12 mouse cellular contexts compared by ENCODE assay signal in genomic region chr16:25445580-25445979, GRCm38 (mm10).
DNase-seq lines count a peak whose midpoint lies in the region; ATAC-seq and TF ChIP-seq lines count a peak whose summit lies in the region.
"Had no signal": no experiment of that assay in that cellular context is flagged by ENCODE, and none has a peak within 500 bp of the region (broad histone marks: within the 10 kb centered on the region; RNA-seq: fewer than 3 reads in every experiment).

No protein-coding gene starts in this region.

- 40% methylated on average over 7 of the region's 7 CpGs for WGBS in heart, embryonic 14.5 days
- 53% methylated on average over 7 of the region's 7 CpGs for WGBS in limb, embryonic 12.5 days

- H3K36me3 ChIP-seq in heart, embryonic 14.5 days (ENCODE audit: control insufficient read depth, insufficient read depth, low read length) = no peaks in the 10 kb centered on the region
- no peaks in the 10 kb centered on the region for H3K36me3 ChIP-seq in limb, embryonic 12.5 days
- H3K36me3 ChIP-seq: forebrain, embryonic 12.5 days; hindbrain, embryonic 13.5 days; liver, embryonic 12.5 days had no signal

- peak; percentile 11 for DNase-seq in left cerebral cortex, postnatal 4 days
- no peak for DNase-seq in left cerebral cortex, adult 2 months (ENCODE audit: extremely low spot score in 1 of 2, low spot score in 2 of 2)
- peak; percentile 86 for DNase-seq in gastrocnemius, adult 2 months
- DNase-seq in spleen, postnatal 10 days (ENCODE audit: low spot score in 2 of 2) = no peak
- DNase-seq in cerebellum, adult 11-12 months = no peak
- DNase-seq: right cerebral cortex, postnatal 4 days had no signal

- no peak overlapping the region for H3K4me3 ChIP-seq in left cerebral cortex, adult 2 months
- no peak overlapping the region for H3K4me3 ChIP-seq in gastrocnemius, adult 2 months
- H3K4me3 ChIP-seq in heart, embryonic 14.5 days (ENCODE audit: control insufficient read depth in 1 of 2, insufficient read depth in 1 of 2, low read depth in 1 of 2, low read length in 2 of 2) = no peak overlapping the region
- no peak overlapping the region for H3K4me3 ChIP-seq in limb, embryonic 12.5 days (replicated peaks)
- H3K4me3 ChIP-seq: forebrain, embryonic 12.5 days; hindbrain, embryonic 13.5 days; liver, embryonic 12.5 days had no signal

- ATAC-seq in heart, embryonic 14.5 days (ENCODE audit: insufficient number of reproducible peaks, insufficient read depth, low FRiP score, low read depth) = no peak; the same call in 1 of the 2 replicates
- no peak for ATAC-seq in limb, embryonic 12.5 days (ENCODE audit: insufficient number of reproducible peaks, insufficient read depth, low FRiP score, low TSS enrichment, low read depth)
- ATAC-seq: liver, embryonic 12.5 days had no signal

- no peaks in the 10 kb centered on the region for H3K9me3 ChIP-seq in heart, embryonic 14.5 days (ENCODE audit: control insufficient read depth, low read length)
- no peaks in the 10 kb centered on the region for H3K9me3 ChIP-seq in limb, embryonic 12.5 days
- H3K9me3 ChIP-seq: forebrain, embryonic 12.5 days; hindbrain, embryonic 13.5 days; liver, embryonic 12.5 days had no signal

- peaks cover 4 to 8% of the 10 kb centered on the region in 2 experiments; a peak in 1 of 4 replicates for H3K4me1 ChIP-seq in heart, embryonic 14.5 days (ENCODE audit: control insufficient read depth in 2 of 2, insufficient read depth in 2 of 2, low read length in 2 of 2)
- H3K4me1 ChIP-seq in limb, embryonic 12.5 days (replicated peaks) = peaks cover 3% of the 10 kb centered on the region; the same call in 1 of the 2 replicates
- H3K4me1 ChIP-seq: liver, embryonic 12.5 days had no signal

- H3K27ac ChIP-seq in left cerebral cortex, adult 2 months = no peak overlapping the region
- peak overlapping the region; percentile 79 for H3K27ac ChIP-seq in gastrocnemius, adult 2 months
- H3K27ac ChIP-seq in heart, embryonic 14.5 days (replicated peaks in 1 of 2; ENCODE audit: control insufficient read depth in 1 of 2, insufficient read depth in 1 of 2, low read depth in 2 of 2, low read length in 2 of 2) = peak overlapping the region; percentile 53 to 56; a peak in 2 of 4 replicates
- H3K27ac ChIP-seq in limb, embryonic 12.5 days = peak overlapping the region; percentile 71
- H3K27ac ChIP-seq: forebrain, embryonic 12.5 days; hindbrain, embryonic 13.5 days; liver, embryonic 12.5 days had no signal

- 0 out of 2 replicates have a peak overlapping the region, but pooled peaks have one; percentile 13 for H3K4me2 ChIP-seq in heart, embryonic 14.5 days (ENCODE audit: low read length)
- no peak overlapping the region for H3K4me2 ChIP-seq in limb, embryonic 12.5 days
- H3K4me2 ChIP-seq: forebrain, embryonic 12.5 days; hindbrain, embryonic 13.5 days; liver, embryonic 12.5 days; midbrain, embryonic 11.5 days had no signal

- no peak overlapping the region for H3K9ac ChIP-seq in heart, embryonic 14.5 days (ENCODE audit: low read length)
- H3K9ac ChIP-seq in limb, embryonic 12.5 days (replicated peaks) = no peak overlapping the region
- H3K9ac ChIP-seq: forebrain, embryonic 12.5 days; hindbrain, embryonic 13.5 days; liver, embryonic 12.5 days had no signal

- no peaks in the 10 kb centered on the region for H3K27me3 ChIP-seq in heart, embryonic 14.5 days (ENCODE audit: control insufficient read depth, insufficient read depth, low read length)
- no peaks in the 10 kb centered on the region for H3K27me3 ChIP-seq in limb, embryonic 12.5 days
- H3K27me3 ChIP-seq: forebrain, embryonic 12.5 days; hindbrain, embryonic 13.5 days; liver, embryonic 12.5 days had no signal

- intact Hi-C loops in left cerebral cortex, postnatal 4 days (cut with DNase I) = no loop called here
- intact Hi-C loops in left cerebral cortex, adult 2 months (cut with DNase I) = no loop called here
- intact Hi-C loops in gastrocnemius, adult 2 months (cut with DNase I) = loop anchor here (2.0 to 10.0 kb wide), 3 partner anchors 87 to 379 kb away; partner anchors contain the start of gene Trp63

- TF ChIP-seq CTCF in left cerebral cortex, adult 2 months (IDR thresholded peaks at IDR 0.05) = no peak
- no peak for TF ChIP-seq CTCF in gastrocnemius, adult 2 months (IDR thresholded peaks at IDR 0.05)

Comparison
In these comparisons a context has a peak if more than half of its experiments do, and no peak if none do; other contexts are left out.
1. DNase-seq: peak in left cerebral cortex, postnatal 4 days (single experiment) and gastrocnemius, adult 2 months (single experiment); none in left cerebral cortex, adult 2 months (0 of 2), spleen, postnatal 10 days (0 of 2) and cerebellum, adult 11-12 months (single experiment).